Mouse (Mus musculus) forebrain, postnatal 0 days (tissue): ENCODE results near the gene Gm27027. TPM values are rescaled to one million over a fixed set of nuclear protein-coding genes. Genes with fewer than 3 reads are reported as not detected.

Experiments used
- ATAC-seq: fragments of 200-750 bp; cut with Nextera tagmentation; 2 replicates; pipeline ENCODE4 v1.8.0; 2017; ENCODE audit warnings: mild to moderate bottlenecking, moderate library complexity
- DNase-seq: peaks from one replicate; pipeline ENCODE4 v3.0.0-alpha.2; 2015
- H3K27ac ChIP-seq: fragments of 300-500 bp; sonication (generic); 2 replicates; pipeline ENCODE4 v1.5.1; 2014; ENCODE audit warnings: low read depth, mild to moderate bottlenecking, antibody characterized with exemption, low read length, moderate library complexity, mixed read lengths
- H3K27me3 ChIP-seq: fragments of 300-500 bp; sonication (generic); 2 replicates; pipeline ENCODE4 v1.6.1; 2014; ENCODE audit warnings: mild to moderate bottlenecking, low read length, mixed read lengths; ENCODE audit not compliant: insufficient read depth
- H3K36me3 ChIP-seq: fragments of 300-500 bp; sonication (generic); 2 replicates; pipeline ENCODE4 v1.6.1; 2014; ENCODE audit warnings: mild to moderate bottlenecking, moderate library complexity; ENCODE audit not compliant: insufficient read depth
- H3K4me1 ChIP-seq: fragments of 300-500 bp; sonication (generic); 2 replicates; pipeline ENCODE4 v1.6.1; 2014; ENCODE audit warnings: antibody characterized with exemption; ENCODE audit not compliant: insufficient read depth
- H3K4me2 ChIP-seq: fragments of 300-500 bp; sonication (generic); 2 replicates; pipeline ENCODE4 v1.6.1; 2014; ENCODE audit warnings: low read depth, mild to moderate bottlenecking, moderate library complexity
- H3K4me3 ChIP-seq: fragments of 300-500 bp; sonication (generic); 2 replicates; pipeline ENCODE4 v1.5.1; 2014; ENCODE audit warnings: low read depth, low read length, mixed read lengths
- H3K9ac ChIP-seq: fragments of 300-500 bp; sonication (generic); 2 replicates; pipeline ENCODE4 v1.6.1; 2014; ENCODE audit warnings: mild to moderate bottlenecking
- H3K9me3 ChIP-seq: fragments of 300-500 bp; sonication (generic); 2 replicates; pipeline ENCODE4 v1.6.1; 2016; ENCODE audit warnings: low read length
- CTCF ChIP-seq: sonication (generic); IDR thresholded peaks from 2 replicates; pipeline ENCODE4 v1.5.1; 2016; ENCODE audit warnings: antibody characterized with exemption, control low read depth, low read depth
- WGBS: fragments of 180-500 bp; shearing (Covaris S2); extraction: QIAGEN DNeasy Blood & Tissue Kit; methylation state at CpG from one replicate; pipeline ENCODE4 v1.1.7; 2014; 5-methylcytosine and 5-hydroxymethylcytosine counted together
- polyA plus RNA-seq: library from polyadenylated mRNA; unstranded; fragments of >200 nt; fragmentation: Nextera tagmentation; extraction: Ambion mirVana; gene quantifications from 2 replicates; pipeline ENCODE4 v1.2.1, GENCODE M21; 2015
- total RNA-seq: library from RNA; depleted of rRNA; stranded (reverse); fragments of >200 nt; gene quantifications from 2 replicates; pipeline ENCODE4 v1.2.3, GENCODE M21; 2014; rRNA removed

Gene Gm27027
- total and polyA plus RNA-seq, 2 experiments from 2014 or later = not detected

GRCm38 (mm10) chr2:93909716-93910115, 86.4 kb downstream of the Gm27027 start:
- no peak for DNase-seq
- H3K9me3 ChIP-seq = no peaks in the 10 kb centered on the region
- TF ChIP-seq CTCF = no peak
- H3K36me3 ChIP-seq = no peaks in the 10 kb centered on the region
- H3K9ac ChIP-seq = no peak overlapping the region
- H3K4me1 ChIP-seq = peaks cover 12% of the 10 kb centered on the region; the same call in 1 of the 2 replicates
- H3K4me3 ChIP-seq = no peak overlapping the region
- H3K27ac ChIP-seq = no peak overlapping the region
- 51% methylated on average over 5 of the region's 5 CpGs for WGBS
- peak; percentile 47; the same call in 1 of the 2 replicates for ATAC-seq
- no peaks in the 10 kb centered on the region for H3K27me3 ChIP-seq
- no peak overlapping the region for H3K4me2 ChIP-seq

GRCm38 (mm10) chr2:93907519-93908294, 88.4 kb downstream of the Gm27027 start:
- no peak overlapping the region for H3K4me2 ChIP-seq
- no peaks in the 10 kb centered on the region for H3K27me3 ChIP-seq
- H3K4me1 ChIP-seq = peaks cover 12% of the 10 kb centered on the region; the same call in 1 of the 2 replicates
- WGBS = 49% methylated on average over 9 of the region's 9 CpGs
- no peak overlapping the region for H3K4me3 ChIP-seq
- H3K27ac ChIP-seq = peak overlapping the region; percentile 11; the same call in 1 of the 2 replicates
- no peak for TF ChIP-seq CTCF
- no peak overlapping the region for H3K9ac ChIP-seq
- H3K9me3 ChIP-seq = no peaks in the 10 kb centered on the region
- peak; percentile 46 for DNase-seq
- peak; percentile 52 for ATAC-seq
- no peaks in the 10 kb centered on the region for H3K36me3 ChIP-seq

Other genes with a start within 250 kb of the Gm27027 start
- 31.4 and 37.7 TPM in 2 replicates for gene Ext2, start 173.8 kb downstream of the Gm27027 start, total RNA-seq
- 67.8 and 68.6 TPM in 2 replicates for gene Ext2, start 173.8 kb downstream of the Gm27027 start, polyA plus RNA-seq
- gene Accs, start 146.4 kb downstream of the Gm27027 start, total RNA-seq = 14.2 and 15.2 TPM in 2 replicates
- 3.8 and 5.1 TPM in 2 replicates for gene Accs, start 146.4 kb downstream of the Gm27027 start, polyA plus RNA-seq
- 0.08 and 1.2 TPM in 2 replicates for gene Accsl, start 127.2 kb downstream of the Gm27027 start, total RNA-seq
- 0.22 and 0.38 TPM in 2 replicates for gene Accsl, start 127.2 kb downstream of the Gm27027 start, polyA plus RNA-seq
- 47.5 and 72.6 TPM in 2 replicates for gene Gm13889, start 39.2 kb downstream of the Gm27027 start, total RNA-seq
- gene Gm13889, start 39.2 kb downstream of the Gm27027 start, polyA plus RNA-seq = 29.3 and 34.2 TPM in 2 replicates
- 36.2 and 53.1 TPM in 2 replicates for gene Alkbh3, start 14.5 kb upstream of the Gm27027 start, total RNA-seq
- 46.9 and 47.3 TPM in 2 replicates for gene Alkbh3, start 14.5 kb upstream of the Gm27027 start, polyA plus RNA-seq
- gene Hsd17b12, start 161.6 kb upstream of the Gm27027 start, total RNA-seq = 64.1 and 75.8 TPM in 2 replicates
- 134 and 142 TPM in 2 replicates for gene Hsd17b12, start 161.6 kb upstream of the Gm27027 start, polyA plus RNA-seq